Mouse (Mus musculus) C2C12 (cell line): ENCODE results near the gene Zmpste24.

ENCODE experiments used
- CEBPB ChIP-seq: IDR thresholded peaks from one replicate; pipeline ENCODE4 v1.6.1; 2011; ENCODE audit warnings: low read depth, mild to moderate bottlenecking, control low read depth, moderate library complexity
- CTCF ChIP-seq: IDR thresholded peaks from one replicate; pipeline ENCODE4 v1.5.1; 2011; ENCODE audit not compliant: control insufficient read depth, insufficient read depth, insufficient read length
- FOSL1 ChIP-seq: IDR thresholded peaks from one replicate; pipeline ENCODE4 v1.8.0; 2011; ENCODE audit warnings: mild to moderate bottlenecking, low read length; ENCODE audit not compliant: poor library complexity, insufficient read depth, severe bottlenecking
- MAX ChIP-seq: IDR thresholded peaks from one replicate; pipeline ENCODE4 v1.6.1; 2011; ENCODE audit warnings: mild to moderate bottlenecking, control low read depth
- MYOD1 ChIP-seq: IDR thresholded peaks from one replicate; pipeline ENCODE4 v1.6.1; 2011; ENCODE audit warnings: low read depth; ENCODE audit not compliant: control insufficient read depth, insufficient read length
- USF1 ChIP-seq: IDR thresholded peaks from one replicate; pipeline ENCODE4 v1.6.1; 2011; ENCODE audit warnings: low read depth, mild to moderate bottlenecking, control low read depth, moderate library complexity

- TF ChIP-seq CTCF (no peak), USF1 (no peak), MAX (no peak), CEBPB (no peak), FOSL1 (no peak), MYOD1 (no peak)
Observed at GRCm38 (mm10) chr4:121051863-121052262, 46.2 kb downstream of the Zmpste24 start.
